Comparison of ENCODE assay signal across 7 mouse cellular contexts in the genomic region with DNA sequence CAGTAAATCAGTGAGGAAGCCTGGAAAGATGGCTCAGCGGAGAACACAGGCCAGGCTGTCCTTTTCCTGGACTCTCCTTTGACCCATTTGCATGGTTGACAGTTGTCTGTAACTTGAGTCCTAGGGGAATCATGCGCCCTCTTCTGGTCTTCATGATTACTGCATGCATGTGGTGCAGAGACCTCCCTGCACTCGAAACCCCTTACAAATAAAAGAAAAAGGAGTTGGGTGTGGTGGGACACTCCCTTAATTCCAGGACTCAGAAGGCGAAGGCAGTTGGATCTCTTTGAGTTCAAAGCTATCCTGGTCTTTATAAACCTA. TPM values are rescaled to one million over a fixed set of nuclear protein-coding genes. Genes with fewer than 3 reads are reported as not detected.
DNase-seq lines count a peak whose midpoint lies in the region; ATAC-seq lines count a peak whose summit lies in the region.

No protein-coding gene starts in this region.

- intact Hi-C loops in gastrocnemius, postnatal 14 days (cut with DNase I; ENCODE audit: low total_unique reads): no loop called here
- intact Hi-C loops in left cerebral cortex, postnatal 10 days (cut with DNase I): no loop called here

- peak; percentile 46 for ATAC-seq in inflammation-experienced regulatory T-cells, adult 6 months
- peak; percentile 68 for ATAC-seq in megakaryocyte progenitor cell, adult 5-6 weeks (replicated peaks; ENCODE audit: poor library complexity)

- DNase-seq in adrenal gland, adult 2 months: peak; percentile 83
- DNase-seq in embryo, embryonic 10.5 days (ENCODE audit: low spot score): peak; percentile 97
- DNase-seq in gastrocnemius, postnatal 14 days: peak; percentile 75
- peak; percentile 71 to 80 for DNase-seq in left cerebral cortex, postnatal 10 days (ENCODE audit: extremely low spot score in 1 of 2, low spot score in 2 of 2)
- peak; percentile 84 to 85 for DNase-seq in right cerebral cortex, postnatal 10 days (ENCODE audit: low spot score in 2 of 2)

RNA-seq across cellular contexts. Expression of gene Mars, which starts 0.7 kb away (rescaled TPM):
- total RNA-seq in adrenal gland, adult 2 months (2021): 100 to 1,000 TPM; 106 to 128 TPM
- 90.6 and 111 TPM in 2 replicates for polyA plus RNA-seq in adrenal gland, adult 2 months (2012; rRNA removed)
- total RNA-seq in gastrocnemius, postnatal 14 days (2021): 10 to 100 TPM; 50.3 to 56.0 TPM
- 10 to 100 TPM; 20.7 to 28.9 (median 21.3) TPM for polyA plus RNA-seq in inflammation-experienced regulatory T-cells, adult 6 months (2017; shearing (Covaris generic))
- total RNA-seq in left cerebral cortex, postnatal 10 days (2021): 10 to 100 TPM; 59.1 to 62.0 TPM
- 88.3 and 93.1 TPM in 2 replicates for total RNA-seq in megakaryocyte progenitor cell, adult 5-6 weeks (2015)
- 196 and 210 TPM in 2 replicates for total RNA-seq in megakaryocyte progenitor cell, adult 5-6 weeks (2017)

RNA-seq across cellular contexts. Expression of gene Arhgap9, which starts 9.4 kb away (rescaled TPM):
- 1 to 10 TPM; 1.9 to 2.7 TPM for total RNA-seq in adrenal gland, adult 2 months (2021)
- polyA plus RNA-seq in adrenal gland, adult 2 months (2012; rRNA removed): 2.7 and 3.7 TPM in 2 replicates
- total RNA-seq in gastrocnemius, postnatal 14 days (2021): 1 to 10 TPM; 1.3 to 2.1 TPM
- 100 to 1,000 TPM in 2 of 3 experiments, 10 to 100 TPM in 1; 91.9 to 112 (median 108) TPM for polyA plus RNA-seq in inflammation-experienced regulatory T-cells, adult 6 months (2017; shearing (Covaris generic))
- under 1 TPM; 0.92 to 0.93 TPM for total RNA-seq in left cerebral cortex, postnatal 10 days (2021)
- 37.1 and 38.0 TPM in 2 replicates for total RNA-seq in megakaryocyte progenitor cell, adult 5-6 weeks (2015)
- total RNA-seq in megakaryocyte progenitor cell, adult 5-6 weeks (2017): 37.3 and 39.5 TPM in 2 replicates

RNA-seq across cellular contexts. Expression of gene Mbd6, which starts 23.5 kb away (rescaled TPM):
- total RNA-seq in adrenal gland, adult 2 months (2021): 10 to 100 TPM; 39.7 to 45.0 TPM
- 99.9 and 105 TPM in 2 replicates for polyA plus RNA-seq in adrenal gland, adult 2 months (2012; rRNA removed)
- 10 to 100 TPM; 16.1 to 17.1 TPM for total RNA-seq in gastrocnemius, postnatal 14 days (2021)
- polyA plus RNA-seq in inflammation-experienced regulatory T-cells, adult 6 months (2017; shearing (Covaris generic)): 10 to 100 TPM in 1 of 3 experiments, 1 to 10 TPM in 2; 4.0 to 11.8 (median 6.4) TPM
- 10 to 100 TPM; 37.4 to 45.5 TPM for total RNA-seq in left cerebral cortex, postnatal 10 days (2021)
- total RNA-seq in megakaryocyte progenitor cell, adult 5-6 weeks (2015): 41.9 and 44.0 TPM in 2 replicates
- total RNA-seq in megakaryocyte progenitor cell, adult 5-6 weeks (2017): 4.1 and 6.8 TPM in 2 replicates

RNA-seq across cellular contexts. Expression of gene Gli1, which starts 29.5 kb away (rescaled TPM):
- 1 to 10 TPM; 2.6 to 5.0 TPM for total RNA-seq in adrenal gland, adult 2 months (2021)
- polyA plus RNA-seq in adrenal gland, adult 2 months (2012; rRNA removed): 9.1 and 10.2 TPM in 2 replicates
- total RNA-seq in gastrocnemius, postnatal 14 days (2021): 1 to 10 TPM; 2.3 to 2.7 TPM
- polyA plus RNA-seq in inflammation-experienced regulatory T-cells, adult 6 months (2017; shearing (Covaris generic)): under 1 TPM in 2 of 3 experiments, not detected in 1; 0.49 to 0.56 TPM
- total RNA-seq in left cerebral cortex, postnatal 10 days (2021): 1 to 10 TPM; 1.5 to 1.7 TPM
- total RNA-seq in megakaryocyte progenitor cell, adult 5-6 weeks (2015): not detected in 2 replicates
- total RNA-seq in megakaryocyte progenitor cell, adult 5-6 weeks (2017): not detected in 2 replicates

RNA-seq across cellular contexts. Expression of gene Inhbe, which starts 41.9 kb away (rescaled TPM):
- not detected for total RNA-seq in adrenal gland, adult 2 months (2021)
- 0.01 and 0.02 TPM in 2 replicates for polyA plus RNA-seq in adrenal gland, adult 2 months (2012; rRNA removed)
- total RNA-seq in gastrocnemius, postnatal 14 days (2021): not detected
- polyA plus RNA-seq in inflammation-experienced regulatory T-cells, adult 6 months (2017; shearing (Covaris generic)): not detected
- total RNA-seq in left cerebral cortex, postnatal 10 days (2021): under 1 TPM in 1 of 2 experiments, not detected in 1; 0.08 TPM
- total RNA-seq in megakaryocyte progenitor cell, adult 5-6 weeks (2015): 0.02 TPM in 1 of 2 replicates, not detected in the other
- not detected in 2 replicates for total RNA-seq in megakaryocyte progenitor cell, adult 5-6 weeks (2017)

Comparison
In these comparisons a context has a peak if more than half of its experiments do, and no peak if none do; other contexts are left out.
1. Peak in every context shown above with its lines: DNase-seq and ATAC-seq.
2. RNA of gene Arhgap9, which starts 9.4 kb away (total RNA-seq): 37.1 to 39.5 TPM in megakaryocyte progenitor cell, adult 5-6 weeks; 1.9 to 2.7 TPM in adrenal gland, adult 2 months, 1.3 to 2.1 TPM in gastrocnemius, postnatal 14 days and 0.92 to 0.93 TPM in left cerebral cortex, postnatal 10 days; every median in the first group is over 10 times any median in the second.